ENCODE assay signal across 9 mouse cellular contexts in the genomic region with DNA sequence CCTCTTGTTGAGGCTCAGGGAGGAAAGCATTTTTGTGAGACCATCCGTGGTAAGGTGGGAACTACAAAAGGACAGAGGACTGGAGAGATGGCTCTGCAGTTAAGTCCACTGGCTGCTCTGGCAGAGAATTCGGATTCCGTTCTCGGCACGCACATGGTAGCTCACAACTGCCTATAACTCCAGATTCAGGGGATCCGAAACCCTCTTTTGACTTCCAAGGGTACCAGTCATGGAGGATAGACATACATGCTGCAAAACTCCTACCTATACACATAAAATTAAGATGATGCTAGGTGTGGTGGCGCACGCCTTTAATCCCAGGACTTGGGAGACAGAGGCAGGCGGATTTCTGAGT. TPM values are rescaled to one million over a fixed set of nuclear protein-coding genes. Genes with fewer than 3 reads are reported as not detected.
DNase-seq lines count a peak whose midpoint lies in the region; ATAC-seq and TF ChIP-seq lines count a peak whose summit lies in the region.
"Had no signal": no experiment of that assay in that cellular context is flagged by ENCODE, and none has a peak within 500 bp of the region (broad histone marks: within the 10 kb centered on the region; RNA-seq: fewer than 3 reads in every experiment).

No protein-coding gene starts in this region.

- peak overlapping the region; percentile 75 for H3K9ac ChIP-seq in embryonic facial prominence, embryonic 11.5 days (replicated peaks; ENCODE audit: low read length)
- peak overlapping the region; percentile 70 for H3K9ac ChIP-seq in hindbrain, postnatal 0 days (replicated peaks; ENCODE audit: low read length)
- peak overlapping the region; percentile 75 for H3K9ac ChIP-seq in midbrain, postnatal 0 days (replicated peaks; ENCODE audit: low read length, poor library complexity, severe bottlenecking)

- H3K4me3 ChIP-seq in layer of hippocampus, adult 2 months, result peak overlapping the region; percentile 96
- peak overlapping the region; percentile 60 for H3K4me3 ChIP-seq in embryonic facial prominence, embryonic 11.5 days (ENCODE audit: low read depth, low read length)
- H3K4me3 ChIP-seq in hindbrain, postnatal 0 days (ENCODE audit: low read length), result peak overlapping the region; percentile 59
- peak overlapping the region; percentile 76 for H3K4me3 ChIP-seq in midbrain, postnatal 0 days (ENCODE audit: low read depth, low read length)

- WGBS in embryonic facial prominence, embryonic 11.5 days, result 28% methylated on average over 9 of the region's 9 CpGs
- WGBS in hindbrain, postnatal 0 days, result 26% methylated on average over 9 of the region's 9 CpGs
- 21% methylated on average over 9 of the region's 9 CpGs for WGBS in midbrain, postnatal 0 days

- H3K36me3 ChIP-seq in embryonic facial prominence, embryonic 11.5 days (replicated peaks; ENCODE audit: control insufficient read depth, insufficient read depth, low read depth, low read length), result no peaks in the 10 kb centered on the region
- peaks cover 15% of the 10 kb centered on the region; the same call in 1 of the 2 replicates for H3K36me3 ChIP-seq in hindbrain, postnatal 0 days (ENCODE audit: insufficient read depth, low read length)
- 0 out of 2 replicates have a peak, but pooled peaks cover 6% of the 10 kb centered on the region for H3K36me3 ChIP-seq in midbrain, postnatal 0 days (ENCODE audit: insufficient read depth, low read length)

- no peak for DNase-seq in layer of hippocampus, adult 2 months (ENCODE audit: low spot score in 2 of 2)
- DNase-seq in layer of hippocampus, adult 9-11 months, result no peak
- DNase-seq in embryonic facial prominence, embryonic 11.5 days (ENCODE audit: low spot score), result no peak
- no peak for DNase-seq in hindbrain, postnatal 0 days (ENCODE audit: low spot score)
- DNase-seq in midbrain, postnatal 0 days (ENCODE audit: low spot score), result no peak
- DNase-seq in embryo, embryonic 10 days (ENCODE audit: low spot score), result no peak
- no peak for DNase-seq in thymus, postnatal 4 days
- no peak for DNase-seq in kidney, adult 9 months

- H3K27me3 ChIP-seq in embryonic facial prominence, embryonic 11.5 days (ENCODE audit: control insufficient read depth, insufficient read depth, low read length), result no peaks in the 10 kb centered on the region
- H3K27me3 ChIP-seq in hindbrain, postnatal 0 days (ENCODE audit: insufficient read depth, low read length), result no peaks in the 10 kb centered on the region
- no peaks in the 10 kb centered on the region for H3K27me3 ChIP-seq in midbrain, postnatal 0 days (ENCODE audit: insufficient read depth, low read length)

- H3K4me2 ChIP-seq in embryonic facial prominence, embryonic 11.5 days (ENCODE audit: low read depth, low read length), result peak overlapping the region; percentile 36
- peak overlapping the region; percentile 89 for H3K4me2 ChIP-seq in hindbrain, postnatal 0 days (ENCODE audit: low read depth, low read length)
- H3K4me2 ChIP-seq in midbrain, postnatal 0 days (ENCODE audit: low read depth, low read length, poor library complexity, severe bottlenecking), result peak overlapping the region; percentile 77

- no peak for TF ChIP-seq CTCF in layer of hippocampus, adult 2 months (conservative IDR thresholded peaks at IDR 0.05)
- TF ChIP-seq CTCF in hindbrain, postnatal 0 days (IDR thresholded peaks at IDR 0.05; ENCODE audit: low read depth), result no peak
- TF ChIP-seq CTCF in midbrain, postnatal 0 days (IDR thresholded peaks at IDR 0.05), result no peak

- ATAC-seq in embryonic facial prominence, embryonic 11.5 days (replicated peaks; ENCODE audit: insufficient number of reproducible peaks, low FRiP score, low TSS enrichment, low read depth), result no peak; the same call in 1 of the 2 replicates
- ATAC-seq in hindbrain, postnatal 0 days, result no peak
- peak; percentile 57 for ATAC-seq in midbrain, postnatal 0 days (ENCODE audit: low FRiP score)

- no peaks in the 10 kb centered on the region for H3K4me1 ChIP-seq in embryonic facial prominence, embryonic 11.5 days (ENCODE audit: control insufficient read depth, insufficient read depth, low read length)
- H3K4me1 ChIP-seq in hindbrain, postnatal 0 days (ENCODE audit: insufficient read depth, low read length), result peaks cover 6% of the 10 kb centered on the region; the same call in 1 of the 2 replicates
- peaks cover 6% of the 10 kb centered on the region for H3K4me1 ChIP-seq in midbrain, postnatal 0 days (ENCODE audit: insufficient read depth, low read length)

- no peaks in the 10 kb centered on the region for H3K9me3 ChIP-seq in embryonic facial prominence, embryonic 11.5 days (replicated peaks; ENCODE audit: control insufficient read depth, low read length)
- H3K9me3 ChIP-seq in hindbrain, postnatal 0 days (ENCODE audit: low read length), result no peaks in the 10 kb centered on the region
- no peaks in the 10 kb centered on the region for H3K9me3 ChIP-seq in midbrain, postnatal 0 days (ENCODE audit: low read length)

- H3K27ac ChIP-seq in layer of hippocampus, adult 2 months, result peak overlapping the region; percentile 93
- H3K27ac ChIP-seq in embryonic facial prominence, embryonic 11.5 days (replicated peaks; ENCODE audit: low read depth, low read length), result no peak overlapping the region
- peak overlapping the region; percentile 76 for H3K27ac ChIP-seq in hindbrain, postnatal 0 days
- H3K27ac ChIP-seq in midbrain, postnatal 0 days (ENCODE audit: low read depth, low read length), result peak overlapping the region; percentile 82

RNA-seq across cellular contexts. Expression of a gene that starts 0.4 kb away (rescaled TPM):
- 10 to 100 TPM; 73.9 to 78.8 TPM for total RNA-seq in layer of hippocampus, adult 2 months (2021)
- polyA plus RNA-seq in embryonic facial prominence, embryonic 11.5 days (2014; fragmentation: Nextera tagmentation; extraction: Ambion mirVana), result 70.2 and 74.3 TPM in 2 replicates
- total RNA-seq in hindbrain, postnatal 0 days (2014; rRNA removed), result 45.7 and 64.8 TPM in 2 replicates
- polyA plus RNA-seq in hindbrain, postnatal 0 days (2015; fragmentation: Nextera tagmentation; extraction: Ambion mirVana), result 46.7 and 50.0 TPM in 2 replicates
- 58.0 and 58.5 TPM in 2 replicates for total RNA-seq in midbrain, postnatal 0 days (2014; rRNA removed)
- polyA plus RNA-seq in midbrain, postnatal 0 days (2015; fragmentation: Nextera tagmentation; extraction: Ambion mirVana), result 50.5 and 52.7 TPM in 2 replicates

RNA-seq across cellular contexts. Expression of a gene that starts 17.0 kb away (rescaled TPM):
- total RNA-seq in layer of hippocampus, adult 2 months (2021), result 100 to 1,000 TPM; 515 to 555 TPM
- polyA plus RNA-seq in embryonic facial prominence, embryonic 11.5 days (2014; fragmentation: Nextera tagmentation; extraction: Ambion mirVana), result 75.3 and 88.2 TPM in 2 replicates
- total RNA-seq in hindbrain, postnatal 0 days (2014; rRNA removed), result 99.4 and 109 TPM in 2 replicates
- 224 and 240 TPM in 2 replicates for polyA plus RNA-seq in hindbrain, postnatal 0 days (2015; fragmentation: Nextera tagmentation; extraction: Ambion mirVana)
- total RNA-seq in midbrain, postnatal 0 days (2014; rRNA removed), result 78.5 and 91.4 TPM in 2 replicates
- 250 and 259 TPM in 2 replicates for polyA plus RNA-seq in midbrain, postnatal 0 days (2015; fragmentation: Nextera tagmentation; extraction: Ambion mirVana)

RNA-seq across cellular contexts. Expression of a gene that starts 23.2 kb away (rescaled TPM):
- 10 to 100 TPM; 27.7 to 27.8 TPM for total RNA-seq in layer of hippocampus, adult 2 months (2021)
- polyA plus RNA-seq in embryonic facial prominence, embryonic 11.5 days (2014; fragmentation: Nextera tagmentation; extraction: Ambion mirVana), result 59.8 and 67.4 TPM in 2 replicates
- 89.6 and 91.3 TPM in 2 replicates for total RNA-seq in hindbrain, postnatal 0 days (2014; rRNA removed)
- polyA plus RNA-seq in hindbrain, postnatal 0 days (2015; fragmentation: Nextera tagmentation; extraction: Ambion mirVana), result 63.4 and 65.3 TPM in 2 replicates
- 60.4 and 74.3 TPM in 2 replicates for total RNA-seq in midbrain, postnatal 0 days (2014; rRNA removed)
- polyA plus RNA-seq in midbrain, postnatal 0 days (2015; fragmentation: Nextera tagmentation; extraction: Ambion mirVana), result 64.8 and 68.1 TPM in 2 replicates

RNA-seq across cellular contexts. Expression of a gene that starts 28.1 kb away (rescaled TPM):
- total RNA-seq in layer of hippocampus, adult 2 months (2021), result 10 to 100 TPM; 18.0 to 20.3 TPM
- polyA plus RNA-seq in embryonic facial prominence, embryonic 11.5 days (2014; fragmentation: Nextera tagmentation; extraction: Ambion mirVana), result 1.5 and 1.8 TPM in 2 replicates
- 9.0 and 15.5 TPM in 2 replicates for total RNA-seq in hindbrain, postnatal 0 days (2014; rRNA removed)
- 3.7 TPM in 2 replicates for polyA plus RNA-seq in hindbrain, postnatal 0 days (2015; fragmentation: Nextera tagmentation; extraction: Ambion mirVana)
- 8.2 and 15.3 TPM in 2 replicates for total RNA-seq in midbrain, postnatal 0 days (2014; rRNA removed)
- polyA plus RNA-seq in midbrain, postnatal 0 days (2015; fragmentation: Nextera tagmentation; extraction: Ambion mirVana), result 3.5 and 5.1 TPM in 2 replicates

RNA-seq across cellular contexts. Expression of a gene that starts 37.4 kb away (rescaled TPM):
- total RNA-seq in layer of hippocampus, adult 2 months (2021), result 1 to 10 TPM; 1.1 to 2.4 TPM
- 0.53 and 0.67 TPM in 2 replicates for polyA plus RNA-seq in embryonic facial prominence, embryonic 11.5 days (2014; fragmentation: Nextera tagmentation; extraction: Ambion mirVana)
- not detected in 2 replicates for total RNA-seq in hindbrain, postnatal 0 days (2014; rRNA removed)
- polyA plus RNA-seq in hindbrain, postnatal 0 days (2015; fragmentation: Nextera tagmentation; extraction: Ambion mirVana), result 0.25 and 0.74 TPM in 2 replicates
- total RNA-seq in midbrain, postnatal 0 days (2014; rRNA removed), result 0.11 and 0.61 TPM in 2 replicates
- polyA plus RNA-seq in midbrain, postnatal 0 days (2015; fragmentation: Nextera tagmentation; extraction: Ambion mirVana), result 0.45 and 0.85 TPM in 2 replicates
- total RNA-seq: hematopoietic stem cell, adult 5-6 weeks had no signal

Comparison
In these comparisons a context has a peak if more than half of its experiments do, and no peak if none do; other contexts are left out.
1. H3K4me2 ChIP-seq: peak in every context shown above with its lines; median percentile 89 in hindbrain, postnatal 0 days; 77 in midbrain, postnatal 0 days; 36 in embryonic facial prominence, embryonic 11.5 days.